Mouse (Mus musculus) 416B (cell line): ENCODE measurements around the gene Txn2.

Experiments used
- DNase-seq: peaks from one replicate; pipeline ENCODE4 v3.0.0; 2011; ENCODE audit warnings: low read depth

The Txn2 gene

GRCm38 (mm10) chr15:77928673-77929331, at the start of gene Txn2:
Gene Txn2, minus strand, starts transcription at chr15:77929006.
- peak; percentile 100 for DNase-seq

- no peak for DNase-seq
Observed at GRCm38 (mm10) chr15:77977663-77978062, 48.9 kb upstream of the Txn2 start.

GRCm38 (mm10) chr15:77974165-77974841, 45.5 kb upstream of the Txn2 start:
- DNase-seq: no peak

DNA sequence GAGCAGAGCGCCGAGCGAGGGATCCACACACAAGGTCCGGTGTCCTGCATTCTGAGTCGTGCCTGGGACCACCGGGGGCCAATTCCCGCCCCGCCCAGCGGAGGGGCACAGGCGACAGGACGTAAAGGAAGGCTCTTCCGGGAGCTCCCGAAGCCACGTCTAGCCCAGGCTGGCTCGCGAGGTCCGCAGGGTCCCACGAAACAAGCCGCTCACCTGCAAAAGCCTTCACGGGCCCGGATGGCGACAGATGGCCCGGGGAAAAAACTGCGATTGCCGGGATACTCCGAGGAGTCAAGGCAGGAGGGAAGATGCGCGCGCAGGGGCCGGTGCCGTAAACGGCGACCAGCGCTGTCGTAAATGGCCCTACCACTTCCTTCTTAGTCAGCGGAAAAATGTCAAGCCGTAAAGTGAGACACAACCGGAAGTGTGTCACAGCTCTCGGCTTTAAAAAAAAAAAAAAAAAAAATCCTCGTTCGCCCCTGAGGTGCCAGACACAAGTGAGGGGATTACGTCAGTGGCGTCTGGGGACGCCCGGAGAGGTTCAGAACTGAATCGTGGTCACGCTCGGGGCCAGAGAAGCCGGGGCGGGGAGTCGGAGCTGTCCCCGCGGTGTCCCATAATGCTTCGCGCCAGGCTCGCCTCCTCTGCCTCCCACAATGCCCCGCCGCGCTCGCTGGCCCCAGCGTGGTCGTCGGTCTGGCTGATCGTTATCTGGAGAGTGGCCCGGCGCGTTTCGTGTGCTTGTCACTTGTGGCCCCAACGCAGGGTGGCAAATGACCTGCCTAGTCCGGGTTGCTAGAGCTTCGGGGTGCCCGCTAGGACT, 41.9 kb upstream of the Txn2 start, which contains the start of gene Eif3d:
Gene Eif3d (minus strand): TSS at position 344 of the 823 bp plus-strand sequence.
- peak; percentile 98 for DNase-seq

DNA sequence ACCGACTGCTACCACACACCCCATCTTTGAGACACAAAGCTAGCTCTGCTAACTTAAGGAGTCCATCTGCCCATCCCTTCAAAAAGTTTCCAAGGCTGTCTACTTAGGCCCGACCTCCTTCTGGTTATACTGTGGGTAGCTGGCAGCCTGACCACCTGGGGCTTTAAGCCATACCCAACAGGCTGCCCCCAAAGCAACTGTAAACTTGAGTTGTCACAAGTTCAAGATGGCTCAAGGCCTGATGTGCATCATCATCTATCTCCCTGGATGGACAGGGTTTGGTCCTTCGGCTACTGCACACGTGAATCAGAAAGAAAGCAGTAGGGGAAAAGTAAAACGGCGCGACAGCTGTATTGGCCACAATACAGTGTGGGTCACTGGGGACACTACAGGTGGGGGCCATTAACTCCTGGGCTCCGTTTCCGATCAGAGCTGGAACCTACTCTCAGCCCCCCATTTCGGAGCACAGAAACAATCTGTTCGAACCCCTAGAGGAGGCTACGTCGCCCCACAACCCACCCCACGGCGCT, 41.2 kb upstream of the Txn2 start:
- no peak for DNase-seq

- DNase-seq: no peak
Observed at GRCm38 (mm10) chr15:77965117-77965528, 36.3 kb upstream of the Txn2 start.

DNA sequence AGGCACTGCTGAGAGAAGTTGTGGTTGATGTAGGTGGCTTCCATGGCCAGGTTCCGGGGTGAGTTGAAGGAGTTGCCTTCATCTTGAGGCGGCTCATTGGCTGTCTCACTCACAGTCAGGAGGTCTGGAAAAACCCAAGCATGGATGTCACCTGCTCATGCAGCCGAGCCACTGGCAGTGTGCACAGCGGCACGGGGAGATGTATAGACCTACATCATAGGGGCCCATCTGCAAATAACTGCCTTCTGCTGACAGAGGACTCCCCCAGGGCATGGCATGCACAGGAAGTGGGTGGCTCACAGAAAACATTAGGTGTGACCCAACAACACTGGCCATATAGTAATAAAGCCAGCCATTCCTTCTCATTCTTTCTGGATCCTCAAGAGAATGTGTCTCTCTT, 33.6 kb upstream of the Txn2 start:
- no peak for DNase-seq

- no peak for DNase-seq
Observed at GRCm38 (mm10) chr15:77960693-77961092, 31.9 kb upstream of the Txn2 start.

DNA sequence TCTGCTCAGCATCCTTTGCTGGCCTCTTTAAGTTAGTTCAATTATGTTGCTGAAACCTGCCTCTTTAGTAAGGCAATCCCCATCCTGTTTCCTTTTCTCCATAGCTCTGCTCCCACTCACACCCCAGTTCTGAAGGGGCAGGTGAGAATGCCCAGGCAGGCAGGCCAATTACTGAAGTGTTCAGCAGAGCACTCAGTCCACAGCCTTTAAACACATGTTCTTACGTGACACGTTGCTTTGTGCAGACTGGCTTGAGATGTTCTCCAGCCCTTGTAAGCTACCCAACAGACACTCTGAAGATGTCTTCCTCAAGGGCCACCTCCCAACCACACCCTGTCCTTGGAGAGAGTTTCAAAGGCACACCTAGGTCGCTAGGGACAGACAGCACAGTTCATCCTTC, 29.3 kb upstream of the Txn2 start:
- DNase-seq: no peak

GRCm38 (mm10) chr15:77957625-77958024, 28.8 kb upstream of the Txn2 start:
- DNase-seq: no peak

- peak; percentile 87 for DNase-seq
Observed at GRCm38 (mm10) chr15:77956404-77956901, 27.6 kb upstream of the Txn2 start, which contains the start of gene Foxred2. Gene Foxred2, minus strand, starts transcription at chr15:77956722.

GRCm38 (mm10) chr15:77955440-77956403, 26.9 kb upstream of the Txn2 start:
- DNase-seq: no peak

GRCm38 (mm10) chr15:77954362-77954761, 25.6 kb upstream of the Txn2 start:
- DNase-seq: peak; percentile 45

GRCm38 (mm10) chr15:77952921-77953320, 24.1 kb upstream of the Txn2 start:
- DNase-seq: no peak

DNA sequence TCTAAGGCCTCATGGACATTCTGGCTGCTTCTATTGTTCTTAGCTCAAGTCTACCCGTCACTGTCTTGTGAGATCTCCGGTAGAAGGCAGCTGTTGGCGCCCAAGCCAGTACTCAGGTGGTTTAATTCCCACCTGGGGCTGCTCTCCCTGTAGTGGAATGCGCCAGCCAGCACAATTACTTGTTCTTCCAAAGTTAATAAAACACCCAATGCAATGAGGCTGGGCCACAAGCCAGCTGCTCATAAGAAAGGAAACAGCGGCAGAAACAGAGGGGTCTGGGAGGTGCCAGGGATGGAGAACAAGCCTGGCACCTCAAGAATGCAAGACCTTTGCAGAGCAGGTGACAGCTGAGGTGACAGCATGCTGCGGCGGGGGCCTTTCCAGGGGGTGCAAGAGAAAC, 20.3 kb upstream of the Txn2 start:
- DNase-seq: no peak

DNA sequence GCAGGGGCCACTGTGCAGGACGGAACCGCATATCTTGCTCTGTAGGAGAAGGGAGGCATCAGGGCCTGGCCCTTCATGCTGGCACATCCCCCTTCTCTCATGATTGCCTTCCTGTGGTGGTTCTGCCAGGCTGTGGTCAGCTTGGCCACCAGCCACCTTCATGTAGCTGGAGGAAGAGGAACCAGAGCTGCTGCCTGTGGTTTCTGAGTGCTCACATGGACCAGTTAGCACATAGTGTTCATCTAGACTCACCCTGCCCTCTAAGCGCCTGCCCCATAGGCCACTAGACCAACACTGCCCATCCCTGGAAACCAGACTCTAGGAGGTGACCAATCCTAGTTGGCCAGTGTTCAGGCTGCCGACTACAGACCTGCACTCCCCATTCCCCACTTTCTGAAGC, 16.9 kb upstream of the Txn2 start:
- DNase-seq: peak; percentile 98

DNA sequence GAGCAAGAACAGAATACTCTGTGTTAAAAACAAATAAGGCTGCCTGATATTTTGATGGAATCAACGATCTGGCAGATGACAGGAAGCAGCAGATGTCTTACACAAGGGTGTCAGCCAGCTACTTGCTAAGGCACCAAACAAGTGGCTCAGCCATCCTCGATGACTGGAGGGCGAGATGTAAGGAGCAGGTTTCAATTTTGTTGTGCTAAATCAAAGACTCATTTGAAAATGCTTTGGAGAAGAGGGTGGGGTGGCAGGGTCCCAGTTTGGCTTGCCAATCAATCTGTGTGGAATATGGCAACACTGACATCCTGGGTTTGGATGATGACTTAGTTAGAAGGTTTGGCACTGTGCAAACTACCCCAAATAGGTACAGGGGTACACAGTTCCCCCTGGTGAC, 12.8 kb upstream of the Txn2 start:
- no peak for DNase-seq

DNA sequence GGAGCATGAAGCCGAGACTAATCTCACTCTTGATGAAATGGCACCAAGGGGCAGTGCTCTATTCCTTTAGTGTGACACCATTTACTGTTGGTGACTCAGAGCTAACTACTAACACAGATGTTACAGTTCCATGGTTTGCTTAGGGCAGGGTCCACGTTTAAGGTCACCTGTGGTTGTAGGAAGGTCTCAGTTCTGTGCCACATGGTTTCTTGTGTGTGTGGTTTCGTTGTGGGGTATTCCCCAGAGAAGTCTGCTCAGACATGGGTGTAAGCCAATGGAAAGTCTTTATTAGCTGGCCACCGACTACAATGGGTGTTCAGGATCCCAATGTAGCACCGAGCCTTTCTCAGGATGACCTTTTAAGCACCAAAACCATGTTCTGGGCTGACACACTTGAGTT, 9.7 kb upstream of the Txn2 start:
- DNase-seq: no peak

- DNase-seq: no peak
Observed at GRCm38 (mm10) chr15:77935673-77936375, 7.0 kb upstream of the Txn2 start.

DNA sequence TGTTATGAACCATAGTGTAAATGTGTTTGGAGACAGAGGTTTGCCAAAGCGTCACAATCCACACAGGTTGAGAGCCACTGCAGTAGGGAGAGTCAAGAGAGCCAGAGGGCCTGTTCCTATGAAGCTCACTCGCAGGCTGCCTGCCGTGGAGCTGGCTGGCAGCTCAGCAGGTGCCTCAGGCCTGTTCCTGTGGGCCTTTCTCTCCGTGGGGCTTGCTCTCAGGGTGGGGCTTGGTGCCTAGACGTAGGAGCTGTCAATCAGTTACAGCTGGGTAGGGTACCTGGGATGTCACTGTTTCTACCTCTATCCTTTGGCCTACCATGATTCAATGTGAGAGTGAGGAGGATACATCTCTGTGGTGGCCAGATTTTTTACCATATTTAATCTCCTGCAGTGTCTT, 6.2 kb upstream of the Txn2 start:
- DNase-seq: no peak

GRCm38 (mm10) chr15:77934326-77934725, 5.5 kb upstream of the Txn2 start:
- DNase-seq: no peak
